Mouse (Mus musculus): Measurements from ENCODE around the gene Pak7. TPM values are rescaled to one million over a fixed set of nuclear protein-coding genes. Genes with fewer than 3 reads are reported as not detected.
"Not testable (repeated sequence)": the region's sequence is repeated elsewhere in the genome, so short reads cannot be mapped to it uniquely, and the experiment has no call there.

Gene Pak7
- polyA plus RNA-seq, 1 experiment from 2014 or later, result 1.6 TPM

- H3K4me3 ChIP-seq (replicated peaks; ENCODE audit: low read length), result no peak overlapping the region
- H3K36me3 ChIP-seq (ENCODE audit: control insufficient read depth, insufficient read depth, low read length), result no peaks in the 10 kb centered on the region
- ATAC-seq (ENCODE audit: insufficient read depth, low FRiP score), result no peak
- H3K9ac ChIP-seq (ENCODE audit: low read length), result no peak overlapping the region
- H3K4me1 ChIP-seq (ENCODE audit: control insufficient read depth, insufficient read depth, low read length), result no peaks in the 10 kb centered on the region
- no peak overlapping the region for H3K27ac ChIP-seq (ENCODE audit: low read length)
- no peaks in the 10 kb centered on the region for H3K9me3 ChIP-seq (replicated peaks; ENCODE audit: control insufficient read depth, low read length)
- H3K27me3 ChIP-seq (ENCODE audit: control insufficient read depth, insufficient read depth, low read length), result no peaks in the 10 kb centered on the region
- WGBS, result 76% methylated on average over 1 of the region's 1 CpGs
- H3K4me2 ChIP-seq (ENCODE audit: low read depth, low read length), result no peak overlapping the region
Measured at GRCm38 (mm10) chr2:136282043-136282442, 105.7 kb downstream of the Pak7 start.

- not testable (repeated sequence) for H3K27me3 ChIP-seq (ENCODE audit: control insufficient read depth, insufficient read depth, low read length); H3K9me3 ChIP-seq (replicated peaks; ENCODE audit: control insufficient read depth, low read length); H3K4me1 ChIP-seq (ENCODE audit: control insufficient read depth, insufficient read depth, low read length); ATAC-seq (ENCODE audit: insufficient read depth, low FRiP score); H3K4me2 ChIP-seq (ENCODE audit: low read depth, low read length); H3K9ac ChIP-seq (ENCODE audit: low read length); H3K36me3 ChIP-seq (ENCODE audit: control insufficient read depth, insufficient read depth, low read length); H3K4me3 ChIP-seq (replicated peaks; ENCODE audit: low read length); H3K27ac ChIP-seq (ENCODE audit: low read length)
- 89% methylated on average over 4 of the region's 4 CpGs for WGBS
Measured at GRCm38 (mm10) chr2:136241960-136242359, 145.8 kb downstream of the Pak7 start.

GRCm38 (mm10) chr2:136231228-136231627 is 156.5 kb downstream of the Pak7 start:
- no peak overlapping the region for H3K9ac ChIP-seq (ENCODE audit: low read length)
- WGBS, result 87% methylated on average over 8 of the region's 8 CpGs
- no peak overlapping the region for H3K4me3 ChIP-seq (replicated peaks; ENCODE audit: low read length)
- H3K4me2 ChIP-seq (ENCODE audit: low read depth, low read length), result no peak overlapping the region
- no peaks in the 10 kb centered on the region for H3K9me3 ChIP-seq (replicated peaks; ENCODE audit: control insufficient read depth, low read length)
- H3K4me1 ChIP-seq (ENCODE audit: control insufficient read depth, insufficient read depth, low read length), result no peaks in the 10 kb centered on the region
- H3K36me3 ChIP-seq (ENCODE audit: control insufficient read depth, insufficient read depth, low read length), result no peaks in the 10 kb centered on the region
- H3K27ac ChIP-seq (ENCODE audit: low read length), result no peak overlapping the region
- ATAC-seq (ENCODE audit: insufficient read depth, low FRiP score), result no peak
- no peaks in the 10 kb centered on the region for H3K27me3 ChIP-seq (ENCODE audit: control insufficient read depth, insufficient read depth, low read length)

- H3K4me2 ChIP-seq (ENCODE audit: low read depth, low read length), result no peak overlapping the region
- H3K9me3 ChIP-seq (replicated peaks; ENCODE audit: control insufficient read depth, low read length), result no peaks in the 10 kb centered on the region
- no peak overlapping the region for H3K4me3 ChIP-seq (replicated peaks; ENCODE audit: low read length)
- H3K4me1 ChIP-seq (ENCODE audit: control insufficient read depth, insufficient read depth, low read length), result no peaks in the 10 kb centered on the region
- no peak for ATAC-seq (ENCODE audit: insufficient read depth, low FRiP score)
- H3K27me3 ChIP-seq (ENCODE audit: control insufficient read depth, insufficient read depth, low read length), result no peaks in the 10 kb centered on the region
- WGBS, result 80% methylated on average over 4 of the region's 4 CpGs
- no peak overlapping the region for H3K9ac ChIP-seq (ENCODE audit: low read length)
- no peak overlapping the region for H3K27ac ChIP-seq (ENCODE audit: low read length)
- H3K36me3 ChIP-seq (ENCODE audit: control insufficient read depth, insufficient read depth, low read length), result no peaks in the 10 kb centered on the region
Measured at GRCm38 (mm10) chr2:136204034-136204433, 183.7 kb downstream of the Pak7 start.

GRCm38 (mm10) chr2:136175030-136175429 is 212.7 kb downstream of the Pak7 start:
- 80% methylated on average over 3 of the region's 3 CpGs for WGBS
- no peaks in the 10 kb centered on the region for H3K27me3 ChIP-seq (ENCODE audit: control insufficient read depth, insufficient read depth, low read length)
- no peak overlapping the region for H3K9ac ChIP-seq (ENCODE audit: low read length)
- H3K9me3 ChIP-seq (replicated peaks; ENCODE audit: control insufficient read depth, low read length), result 0 out of 2 replicates have a peak, but pooled peaks cover 2% of the 10 kb centered on the region
- H3K27ac ChIP-seq (ENCODE audit: low read length), result no peak overlapping the region
- no peak overlapping the region for H3K4me3 ChIP-seq (replicated peaks; ENCODE audit: low read length)
- no peaks in the 10 kb centered on the region for H3K36me3 ChIP-seq (ENCODE audit: control insufficient read depth, insufficient read depth, low read length)
- no peak overlapping the region for H3K4me2 ChIP-seq (ENCODE audit: low read depth, low read length)
- H3K4me1 ChIP-seq (ENCODE audit: control insufficient read depth, insufficient read depth, low read length), result no peaks in the 10 kb centered on the region
- no peak for ATAC-seq (ENCODE audit: insufficient read depth, low FRiP score)

- H3K27me3 ChIP-seq (ENCODE audit: control insufficient read depth, insufficient read depth, low read length), result no peaks in the 10 kb centered on the region
- no peak overlapping the region for H3K4me3 ChIP-seq (replicated peaks; ENCODE audit: low read length)
- H3K4me2 ChIP-seq (ENCODE audit: low read depth, low read length), result no peak overlapping the region
- no peaks in the 10 kb centered on the region for H3K4me1 ChIP-seq (ENCODE audit: control insufficient read depth, insufficient read depth, low read length)
- ATAC-seq (ENCODE audit: insufficient read depth, low FRiP score), result no peak
- no peaks in the 10 kb centered on the region for H3K9me3 ChIP-seq (replicated peaks; ENCODE audit: control insufficient read depth, low read length)
- H3K36me3 ChIP-seq (ENCODE audit: control insufficient read depth, insufficient read depth, low read length), result no peaks in the 10 kb centered on the region
- no peak overlapping the region for H3K27ac ChIP-seq (ENCODE audit: low read length)
- H3K9ac ChIP-seq (ENCODE audit: low read length), result no peak overlapping the region
- WGBS, result 80% methylated on average over 7 of the region's 7 CpGs
Measured at GRCm38 (mm10) chr2:136150752-136151151, 237.0 kb downstream of the Pak7 start.

GRCm38 (mm10) chr2:136149530-136149929 is 238.2 kb downstream of the Pak7 start:
- H3K4me2 ChIP-seq (ENCODE audit: low read depth, low read length), result no peak overlapping the region
- no peak overlapping the region for H3K4me3 ChIP-seq (replicated peaks; ENCODE audit: low read length)
- H3K36me3 ChIP-seq (ENCODE audit: control insufficient read depth, insufficient read depth, low read length), result no peaks in the 10 kb centered on the region
- no peaks in the 10 kb centered on the region for H3K4me1 ChIP-seq (ENCODE audit: control insufficient read depth, insufficient read depth, low read length)
- no peak overlapping the region for H3K9ac ChIP-seq (ENCODE audit: low read length)
- ATAC-seq (ENCODE audit: insufficient read depth, low FRiP score), result no peak
- H3K27ac ChIP-seq (ENCODE audit: low read length), result no peak overlapping the region
- 26% methylated on average over 4 of the region's 4 CpGs for WGBS
- H3K9me3 ChIP-seq (replicated peaks; ENCODE audit: control insufficient read depth, low read length), result no peaks in the 10 kb centered on the region
- H3K27me3 ChIP-seq (ENCODE audit: control insufficient read depth, insufficient read depth, low read length), result no peaks in the 10 kb centered on the region

- peak; percentile 44; the same call in 1 of the 2 replicates for ATAC-seq (ENCODE audit: insufficient read depth, low FRiP score)
Measured at GRCm38 (mm10) chr2:136148999-136149398, 238.8 kb downstream of the Pak7 start.

GRCm38 (mm10) chr2:136140807-136141206 is 247.0 kb downstream of the Pak7 start:
- ATAC-seq (ENCODE audit: insufficient read depth, low FRiP score), result no peak
- H3K27me3 ChIP-seq (ENCODE audit: control insufficient read depth, insufficient read depth, low read length), result no peaks in the 10 kb centered on the region
- no peaks in the 10 kb centered on the region for H3K36me3 ChIP-seq (ENCODE audit: control insufficient read depth, insufficient read depth, low read length)
- H3K4me3 ChIP-seq (replicated peaks; ENCODE audit: low read length), result no peak overlapping the region
- WGBS, result 64% methylated on average over 2 of the region's 2 CpGs
- no peaks in the 10 kb centered on the region for H3K4me1 ChIP-seq (ENCODE audit: control insufficient read depth, insufficient read depth, low read length)
- no peak overlapping the region for H3K4me2 ChIP-seq (ENCODE audit: low read depth, low read length)
- H3K9ac ChIP-seq (ENCODE audit: low read length), result no peak overlapping the region
- H3K9me3 ChIP-seq (replicated peaks; ENCODE audit: control insufficient read depth, low read length), result no peaks in the 10 kb centered on the region
- no peak overlapping the region for H3K27ac ChIP-seq (ENCODE audit: low read length)

More at GRCm38 (mm10) chr2:136148999-136149398, 238.8 kb downstream of the Pak7 start:
- Histone ChIP-seq H3K4me3 (replicated peaks; ENCODE audit: low read length) (no peak overlapping the region), H3K9ac (ENCODE audit: low read length) (no peak overlapping the region), H3K27me3 (ENCODE audit: control insufficient read depth, insufficient read depth, low read length) (no peaks in the 10 kb centered on the region), H3K4me1 (ENCODE audit: control insufficient read depth, insufficient read depth, low read length) (no peaks in the 10 kb centered on the region), H3K4me2 (ENCODE audit: low read depth, low read length) (peak overlapping the region; percentile 34; the same call in 1 of the 2 replicates), H3K36me3 (ENCODE audit: control insufficient read depth, insufficient read depth, low read length) (no peaks in the 10 kb centered on the region), H3K9me3 (replicated peaks; ENCODE audit: control insufficient read depth, low read length) (no peaks in the 10 kb centered on the region), H3K27ac (ENCODE audit: low read length) (no peak overlapping the region)
- WGBS, result 6% methylated on average over 6 of the region's 6 CpGs

Data from stomach, embryonic 16.5 days (tissue).